Mouse (Mus musculus): ENCODE data around the gene Cpeb1. TPM values are rescaled to one million over a fixed set of nuclear protein-coding genes. Genes with fewer than 3 reads are reported as not detected.

Gene Cpeb1
- total RNA-seq, 2 experiments from 2014 or later: 77.3 to 84.1 TPM

DNA sequence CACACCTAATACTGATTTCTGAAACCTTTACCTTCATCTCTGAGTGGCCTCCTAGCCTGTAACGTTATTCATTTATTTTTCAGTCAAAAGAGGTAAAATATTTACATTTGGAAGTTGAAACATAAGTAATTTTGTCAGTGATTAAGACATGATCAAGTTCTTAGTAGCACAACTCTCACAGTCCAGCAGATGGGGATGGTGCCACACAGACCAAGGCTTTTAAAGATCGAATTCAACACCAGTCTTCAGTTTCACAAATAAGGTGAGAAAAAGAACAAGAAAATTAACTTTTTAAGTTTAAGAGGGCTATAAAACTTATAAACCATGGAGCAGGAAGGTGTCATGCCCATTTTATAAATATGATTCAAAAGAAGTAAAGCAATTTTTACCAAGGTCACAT lies 56.3 kb downstream of the Cpeb1 start:
- DNase-seq (ENCODE audit: low spot score in 2 of 2): no peak
- intact Hi-C loops (cut with DNase I): no loop called here

DNA sequence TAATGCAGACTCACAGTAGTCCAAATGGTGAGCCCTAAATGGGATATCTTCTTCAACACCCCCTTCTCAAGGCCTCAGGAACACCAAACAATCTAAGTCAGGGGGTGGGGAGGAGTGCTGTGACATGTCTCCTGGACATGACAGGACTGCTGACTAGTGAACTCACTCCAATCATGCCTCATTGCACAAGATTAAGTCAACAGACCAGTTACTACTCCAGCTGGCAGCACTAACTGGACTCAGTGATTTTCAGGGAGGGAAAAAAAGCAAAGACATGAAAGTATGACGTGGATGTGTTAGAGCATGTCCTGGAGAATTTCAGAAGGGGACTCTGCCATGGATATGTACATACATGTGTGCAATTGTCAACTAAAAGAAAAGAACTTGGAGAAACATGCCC lies 75.9 kb downstream of the Cpeb1 start:
- no peak for DNase-seq (ENCODE audit: low spot score in 2 of 2)
- intact Hi-C loops (cut with DNase I): no loop called here

GRCm38 (mm10) chr7:81372337-81372920 lies 82.8 kb downstream of the Cpeb1 start:
- DNase-seq (ENCODE audit: low spot score in 2 of 2): peak; percentile 74 to 78
- intact Hi-C loops (cut with DNase I): loop anchor here (5.0 kb wide), 1 partner anchor 80 kb away; no protein-coding TSS in a partner anchor

DNA sequence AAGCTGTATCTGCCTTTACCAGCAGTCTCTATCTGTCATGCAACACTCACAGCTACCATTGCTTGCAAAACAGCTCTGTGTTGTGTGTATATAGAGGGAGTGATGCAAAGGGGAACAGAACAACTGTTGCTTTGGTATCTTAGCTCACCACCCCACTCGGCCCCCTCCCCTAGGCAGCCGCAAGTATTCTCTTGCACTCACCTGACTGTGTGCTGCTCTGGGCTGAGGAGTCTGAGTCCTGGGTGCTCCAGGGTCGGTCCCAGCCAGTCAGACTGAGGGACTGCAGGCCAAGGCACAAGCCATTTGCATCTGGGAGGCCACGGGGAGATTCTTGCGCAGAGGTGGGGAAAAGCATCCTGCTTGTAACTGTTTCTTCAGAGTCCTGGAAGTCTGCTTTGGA lies 83.5 kb downstream of the Cpeb1 start:
- intact Hi-C loops (cut with DNase I): loop anchor here (5.0 kb wide), 1 partner anchor 80 kb away; no protein-coding TSS in a partner anchor
- DNase-seq (ENCODE audit: low spot score in 2 of 2): peak in 1 of 2 experiments; percentile 36

- intact Hi-C loops (cut with DNase I): loop anchor here (5.0 kb wide), 1 partner anchor 83 kb away; no protein-coding TSS in a partner anchor
Observed at GRCm38 (mm10) chr7:81369724-81370123, 85.5 kb downstream of the Cpeb1 start.

DNA sequence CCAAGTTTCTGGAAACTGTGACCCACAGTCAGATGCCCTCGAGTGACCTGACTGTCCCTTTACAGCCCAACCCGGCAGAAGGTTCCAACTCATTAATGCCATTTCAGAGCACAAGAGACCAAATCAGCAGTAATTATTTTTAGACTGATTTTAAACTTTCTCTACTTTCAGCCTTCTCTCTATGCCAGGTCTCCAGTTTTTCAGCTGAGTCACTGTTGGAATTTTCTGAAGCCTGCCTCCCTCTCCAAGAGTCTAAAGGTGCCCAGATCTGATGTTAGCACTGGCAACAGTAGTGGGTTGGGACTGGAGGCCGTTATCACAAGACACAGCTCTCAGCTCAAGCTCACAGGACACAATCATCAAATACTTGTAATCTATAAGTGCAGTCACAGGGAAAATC lies 87.3 kb downstream of the Cpeb1 start:
- DNase-seq (ENCODE audit: low spot score in 2 of 2): no peak
- intact Hi-C loops (cut with DNase I): no loop called here

More at GRCm38 (mm10) chr7:81369724-81370123, 85.5 kb downstream of the Cpeb1 start:
- peak; percentile 77 to 87 for DNase-seq (ENCODE audit: low spot score in 2 of 2)

GRCm38 (mm10) chr7:81356975-81357374 lies 98.3 kb downstream of the Cpeb1 start:
- no peak for DNase-seq (ENCODE audit: low spot score in 2 of 2)
- intact Hi-C loops (cut with DNase I): loop anchor here (10.0 kb wide), 1 partner anchor 418 kb away; no protein-coding TSS in a partner anchor

- DNase-seq (ENCODE audit: low spot score in 2 of 2): no peak
Observed at GRCm38 (mm10) chr7:81356360-81356759, 98.9 kb downstream of the Cpeb1 start.

DNA sequence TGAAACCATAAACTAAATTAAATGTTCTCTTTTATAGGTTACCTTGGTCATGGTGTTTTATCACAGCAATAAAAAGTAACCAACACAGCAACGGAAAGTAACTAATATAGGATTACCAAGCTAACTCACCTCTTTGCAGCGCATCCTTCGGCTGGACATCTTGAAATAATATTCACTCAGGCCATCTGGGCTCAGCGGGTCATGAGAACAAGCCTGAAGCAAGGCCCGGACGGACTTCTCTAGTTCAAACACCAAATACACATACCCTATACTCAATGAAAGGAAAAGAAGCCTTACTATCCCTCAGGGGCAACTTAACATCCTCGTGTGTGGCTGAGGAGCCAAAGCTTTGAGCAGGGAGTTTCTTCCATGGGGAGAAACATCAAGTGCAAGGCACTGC lies 99.5 kb downstream of the Cpeb1 start:
- intact Hi-C loops (cut with DNase I): loop anchor here (10.0 kb wide), 1 partner anchor 419 kb away; no protein-coding TSS in a partner anchor
- DNase-seq (ENCODE audit: low spot score in 2 of 2): no peak

More at GRCm38 (mm10) chr7:81356360-81356759, 98.9 kb downstream of the Cpeb1 start:
- intact Hi-C loops (cut with DNase I): loop anchor here (10.0 kb wide), 1 partner anchor 418 kb away; no protein-coding TSS in a partner anchor

DNA sequence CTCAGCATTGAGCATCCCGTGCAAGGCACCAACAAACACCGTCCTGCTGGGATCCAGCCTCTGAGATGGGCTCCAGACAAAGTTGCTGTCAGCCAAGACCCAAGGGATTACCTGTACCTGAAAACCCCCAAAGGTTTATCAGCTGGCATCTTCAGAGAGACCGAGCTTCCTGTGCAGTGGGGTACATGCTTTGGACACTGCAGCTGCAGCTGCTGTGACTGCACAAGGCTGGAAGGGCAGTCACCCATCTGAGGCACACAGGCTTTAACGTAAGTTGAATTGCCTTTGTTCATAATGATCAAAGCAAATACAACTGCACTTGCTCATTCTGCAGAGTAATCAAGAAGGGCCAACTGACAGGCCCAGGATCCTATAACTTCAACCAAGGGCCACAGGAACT lies 103.4 kb downstream of the Cpeb1 start:
- intact Hi-C loops (cut with DNase I): loop anchor here (10.0 kb wide), 1 partner anchor 423 kb away; no protein-coding TSS in a partner anchor
- no peak for DNase-seq (ENCODE audit: low spot score in 2 of 2)

GRCm38 (mm10) chr7:81348206-81348605 lies 107.1 kb downstream of the Cpeb1 start:
- no peak for DNase-seq (ENCODE audit: low spot score in 2 of 2)
- intact Hi-C loops (cut with DNase I): loop anchor here (5.0 kb wide), 1 partner anchor 104 kb away; no protein-coding TSS in a partner anchor

DNA sequence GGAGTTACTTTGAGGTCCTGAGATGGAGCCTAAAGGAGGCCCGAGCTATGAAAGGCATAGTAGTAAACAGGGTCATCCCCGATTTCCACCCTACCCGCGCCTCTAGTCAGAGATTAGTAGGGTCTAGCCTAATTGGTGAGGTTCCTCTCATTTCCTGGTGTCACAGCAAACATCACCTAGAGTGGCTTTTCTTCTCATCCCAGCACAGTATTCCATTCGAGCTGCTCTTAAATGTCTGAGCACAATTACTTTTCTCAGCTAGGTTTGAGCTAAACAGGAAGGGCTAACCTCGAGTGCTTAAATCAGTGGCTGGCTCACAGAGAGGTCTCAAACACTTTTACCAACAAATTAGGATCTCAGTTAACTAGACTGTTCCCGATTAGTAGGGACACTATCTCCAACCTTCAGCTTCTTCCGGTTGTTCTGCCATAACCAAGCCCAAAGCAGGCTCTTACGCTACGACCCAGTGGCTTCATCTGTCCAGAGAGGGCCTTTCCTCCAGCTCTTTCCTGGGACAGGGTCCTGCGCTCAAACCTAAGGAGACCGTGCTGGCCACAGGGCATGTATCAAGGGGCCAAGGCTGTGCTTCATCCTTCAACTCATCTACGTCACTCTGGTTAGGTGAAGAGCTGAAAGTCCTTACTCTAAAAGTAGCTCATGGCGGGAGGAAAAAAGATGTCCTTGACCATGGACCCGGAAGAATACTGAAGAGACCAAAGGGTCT lies 109.7 kb downstream of the Cpeb1 start:
- DNase-seq (ENCODE audit: low spot score in 2 of 2): no peak
- intact Hi-C loops (cut with DNase I): loop anchor here (2.0 to 5.0 kb wide), 2 partner anchors 107 to 133 kb away; partner anchors contain the start of gene Pde8a

DNA sequence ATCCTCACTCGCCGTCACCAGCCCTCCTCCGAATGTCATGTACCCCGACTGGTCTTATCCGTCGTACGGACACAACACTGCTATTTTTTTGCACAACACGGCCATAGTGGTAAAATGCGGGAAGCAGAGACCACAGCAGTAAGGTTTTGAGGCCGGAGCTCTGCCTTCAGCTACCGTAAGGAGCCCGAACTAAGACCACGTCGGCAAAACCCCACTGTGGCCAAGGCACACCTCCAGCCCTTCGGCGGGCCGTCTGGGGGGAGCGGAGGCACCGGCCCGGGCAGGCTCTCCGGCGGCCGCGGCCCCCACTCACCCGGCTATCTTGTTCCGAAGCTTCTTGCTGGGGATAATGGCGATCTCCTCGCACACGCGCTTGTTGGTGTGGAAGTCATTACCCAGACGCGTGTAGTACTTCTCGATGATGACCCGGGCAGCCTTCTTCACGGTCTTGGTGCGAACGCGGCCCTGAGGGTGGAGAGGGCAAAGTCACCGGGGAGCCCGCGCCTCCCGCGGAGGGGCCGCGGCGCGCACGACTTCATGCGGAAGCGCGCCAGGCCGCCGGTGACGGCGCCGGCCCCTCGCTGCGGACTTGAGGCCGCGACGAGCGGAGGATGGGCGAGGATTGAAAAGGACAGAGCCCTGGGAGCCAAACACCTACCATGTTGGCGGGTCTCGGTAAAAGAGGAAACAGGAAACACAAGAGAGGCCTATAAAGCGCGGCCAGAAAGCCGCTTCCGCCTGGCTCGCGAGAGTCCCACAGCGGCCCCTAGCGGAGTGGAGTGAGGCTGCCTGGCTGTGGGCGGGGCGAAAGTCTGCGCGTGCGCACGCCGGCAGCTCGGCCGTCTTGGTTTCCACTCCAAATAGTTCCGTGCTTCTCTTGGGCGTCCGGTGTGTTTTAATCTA lies 110.5 kb downstream of the Cpeb1 start, which contains the start of gene Rps17:
Gene Rps17 (minus strand): TSS at position 711 of the 903 bp plus-strand sequence.
- intact Hi-C loops (cut with DNase I): loop anchor here (2.0 to 5.0 kb wide), 2 partner anchors 108 to 132 kb away; partner anchors contain the start of gene Pde8a
- DNase-seq (ENCODE audit: low spot score in 2 of 2): peak; percentile 97 to 98

GRCm38 (mm10) chr7:81343831-81344230 lies 111.4 kb downstream of the Cpeb1 start:
- intact Hi-C loops (cut with DNase I): loop anchor here (2.0 kb wide), 1 partner anchor 131 kb away; the partner anchor contains the start of gene Pde8a
- DNase-seq (ENCODE audit: low spot score in 2 of 2): no peak

- intact Hi-C loops (cut with DNase I): no loop called here
- DNase-seq (ENCODE audit: low spot score in 2 of 2): no peak
Observed at GRCm38 (mm10) chr7:81343316-81343715, 111.9 kb downstream of the Cpeb1 start.

DNA sequence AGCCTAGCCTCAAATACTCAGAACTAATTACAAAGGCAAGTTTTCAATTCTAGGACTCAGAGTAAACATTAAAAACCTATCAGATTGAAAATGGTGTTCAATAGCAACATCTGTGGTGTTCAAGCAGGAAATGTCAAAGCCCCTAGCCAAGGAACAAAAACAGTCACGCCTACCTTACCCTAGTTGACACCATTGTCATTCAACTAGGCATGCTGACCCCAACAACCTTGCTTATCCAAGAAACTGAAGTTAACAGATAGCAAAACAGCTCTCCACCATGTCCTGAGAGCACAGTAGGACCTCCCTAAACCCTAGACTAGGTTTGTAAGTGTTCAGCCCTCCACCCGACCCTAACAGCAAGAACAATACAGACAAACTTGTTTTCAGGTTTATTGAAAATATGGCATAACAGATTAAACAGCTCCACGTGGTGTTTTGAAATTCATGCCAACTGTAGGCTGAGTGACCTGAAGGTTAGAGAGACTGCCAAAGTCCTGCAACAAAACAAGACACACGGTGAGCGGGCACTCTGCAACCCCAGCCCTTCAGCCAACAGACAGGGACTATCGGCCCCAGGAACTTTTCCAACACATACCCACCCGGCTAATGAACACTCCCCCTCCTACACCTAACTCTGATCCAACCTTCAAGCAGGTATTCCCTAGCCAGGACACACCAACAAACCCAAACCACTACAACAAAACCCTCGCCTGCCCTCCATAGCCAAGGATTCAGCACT lies 112.7 kb downstream of the Cpeb1 start:
- DNase-seq (ENCODE audit: low spot score in 2 of 2): no peak
- intact Hi-C loops (cut with DNase I): no loop called here

DNA sequence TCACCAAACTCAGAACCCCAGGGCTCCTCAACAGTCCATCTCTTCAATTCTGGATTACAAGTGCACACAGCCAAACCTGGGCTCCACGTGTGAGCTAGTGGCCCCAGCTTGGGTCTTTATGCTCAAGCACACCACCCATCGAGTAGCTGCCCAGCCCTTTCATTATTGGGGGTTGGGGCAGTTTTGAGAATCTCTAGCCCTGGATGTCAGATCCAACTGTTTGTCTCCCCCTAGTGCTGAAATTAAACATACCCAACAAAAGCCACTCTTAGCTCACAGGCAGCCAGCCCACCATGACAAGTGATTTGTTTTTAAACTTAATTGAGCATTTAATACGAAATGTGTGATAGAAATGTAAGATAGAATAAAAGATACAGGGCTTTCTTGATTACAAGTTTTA lies 113.7 kb downstream of the Cpeb1 start:
- intact Hi-C loops (cut with DNase I): loop anchor here (2.0 kb wide), 1 partner anchor 175 kb away; no protein-coding TSS in a partner anchor
- no peak for DNase-seq (ENCODE audit: low spot score in 2 of 2)

DNA sequence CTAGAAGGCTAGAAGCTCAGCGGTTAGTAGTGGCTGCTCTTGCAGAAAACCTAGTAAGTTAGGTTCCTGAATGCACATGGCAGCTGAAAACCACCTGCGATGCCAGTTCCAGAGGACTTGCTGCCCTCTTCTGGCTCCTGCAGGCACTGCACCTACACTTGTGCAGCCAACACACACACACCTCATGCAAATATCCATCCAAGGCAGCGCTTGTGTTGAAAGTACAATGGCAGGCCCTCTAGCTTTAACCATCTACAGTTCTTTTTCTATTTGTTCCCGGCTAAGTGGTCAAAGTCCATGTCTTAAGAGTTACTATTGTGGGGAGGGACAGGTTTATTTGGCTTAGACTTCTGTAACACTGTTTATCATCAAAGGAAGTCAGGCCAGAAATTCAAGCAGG lies 115.5 kb downstream of the Cpeb1 start:
- DNase-seq (ENCODE audit: low spot score in 2 of 2): no peak
- intact Hi-C loops (cut with DNase I): loop anchor here (2.0 kb wide), 1 partner anchor 173 kb away; no protein-coding TSS in a partner anchor

DNA sequence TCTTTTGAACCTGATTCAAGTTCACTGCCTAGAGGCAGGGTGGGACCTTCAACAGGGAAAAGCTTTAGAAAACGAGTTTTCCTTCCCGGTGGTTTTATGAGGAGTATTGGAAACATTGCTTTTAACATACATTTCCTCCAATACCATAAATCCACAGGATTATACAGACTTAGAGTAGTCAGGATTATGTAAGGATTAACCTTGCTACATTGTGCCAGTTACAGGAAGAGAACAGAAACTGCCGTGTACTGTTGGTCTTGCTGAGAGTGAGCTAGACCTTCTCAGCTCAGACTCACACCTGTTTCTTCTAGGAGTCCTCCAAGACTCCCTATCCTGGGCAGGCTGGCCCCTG lies 116.8 kb downstream of the Cpeb1 start:
- intact Hi-C loops (cut with DNase I): no loop called here
- no peak for DNase-seq (ENCODE audit: low spot score in 2 of 2)

Data from left cerebral cortex, postnatal 36 days (tissue).